20 mouse cellular contexts compared by ENCODE assay signal in the genomic region with DNA sequence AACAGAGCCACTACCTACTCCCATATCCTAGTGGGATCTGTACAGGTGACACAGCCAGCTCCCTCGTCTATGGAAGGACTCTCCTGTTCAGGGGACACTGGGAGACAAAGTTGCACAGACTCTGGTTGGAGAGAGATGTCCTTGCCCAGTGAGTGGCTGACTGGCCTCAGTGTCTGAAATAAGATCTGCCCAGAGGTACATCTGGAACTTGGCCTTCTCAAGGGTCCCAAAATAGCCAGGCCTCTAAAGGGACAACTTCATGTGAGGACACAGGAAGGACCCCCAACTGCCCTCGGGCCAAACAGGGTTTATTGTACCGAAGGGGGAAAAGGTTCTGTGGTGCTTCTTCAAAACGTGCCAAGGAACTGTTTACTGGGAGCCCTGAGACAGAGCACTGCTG. TPM values are rescaled to one million over a fixed set of nuclear protein-coding genes. Genes with fewer than 3 reads are reported as not detected.
DNase-seq lines count a peak whose midpoint lies in the region; ATAC-seq lines count a peak whose summit lies in the region.
"Had no signal": no experiment of that assay in that cellular context is flagged by ENCODE, and none has a peak within 500 bp of the region (broad histone marks: within the 10 kb centered on the region; RNA-seq: fewer than 3 reads in every experiment).

No protein-coding gene starts in this region.

- DNase-seq in embryonic facial prominence, embryonic 14.5 days (ENCODE audit: low spot score): no peak
- DNase-seq in embryonic facial prominence, embryonic 10.5 days (ENCODE audit: low spot score): no peak
- no peak for DNase-seq in heart, adult 8-10 months (ENCODE audit: low spot score)
- DNase-seq in urinary bladder, postnatal 25 days (ENCODE audit: low spot score): peak; percentile 8
- no peak for DNase-seq in urinary bladder, postnatal 14 days (ENCODE audit: low spot score)
- DNase-seq in spleen, postnatal 10 days (ENCODE audit: low spot score in 2 of 2): no peak
- no peak for DNase-seq in thymus, adult 18-20 months
- DNase-seq: adrenal gland, postnatal 25 days; cerebellum, adult 9-11 months; kidney, adult 9 months; lung, adult 18-20 months; right cerebral cortex, postnatal 14 days; thymus, postnatal 14 days had no signal

- peak overlapping the region; percentile 44; the same call in 1 of the 2 replicates for H3K27ac ChIP-seq in embryonic facial prominence, embryonic 14.5 days (replicated peaks; ENCODE audit: low read depth, low read length)
- no peak overlapping the region for H3K27ac ChIP-seq in embryonic facial prominence, embryonic 10.5 days (replicated peaks)
- peak overlapping the region; percentile 88 for H3K27ac ChIP-seq in heart, embryonic 11.5 days (ENCODE audit: low read depth, low read length)
- H3K27ac ChIP-seq: limb, embryonic 15.5 days; neural tube, embryonic 12.5 days had no signal

- peaks cover 27% of the 10 kb centered on the region for H3K4me1 ChIP-seq in embryonic facial prominence, embryonic 14.5 days (ENCODE audit: control insufficient read depth, insufficient read depth, low read length)
- H3K4me1 ChIP-seq in embryonic facial prominence, embryonic 10.5 days: peaks cover 58% of the 10 kb centered on the region
- H3K4me1 ChIP-seq in heart, embryonic 11.5 days (ENCODE audit: control insufficient read depth, insufficient read depth, low read length): peaks cover 90% of the 10 kb centered on the region

- H3K36me3 ChIP-seq in embryonic facial prominence, embryonic 14.5 days (ENCODE audit: control insufficient read depth, insufficient read depth, low read length): peaks cover 25% of the 10 kb centered on the region
- peaks cover 33% of the 10 kb centered on the region for H3K36me3 ChIP-seq in embryonic facial prominence, embryonic 10.5 days (replicated peaks)
- peaks cover 9% of the 10 kb centered on the region for H3K36me3 ChIP-seq in heart, embryonic 11.5 days (ENCODE audit: control insufficient read depth, insufficient read depth, low read length)
- H3K36me3 ChIP-seq: neural tube, embryonic 12.5 days had no signal

- H3K9ac ChIP-seq in embryonic facial prominence, embryonic 14.5 days (ENCODE audit: low read depth, low read length): no peak overlapping the region
- H3K9ac ChIP-seq in heart, embryonic 11.5 days (ENCODE audit: low read depth, low read length): peak overlapping the region; percentile 35; the same call in 1 of the 2 replicates
- H3K9ac ChIP-seq: limb, embryonic 15.5 days had no signal

- WGBS in embryonic facial prominence, embryonic 14.5 days: 57% methylated on average over 4 of the region's 4 CpGs
- WGBS in embryonic facial prominence, embryonic 10.5 days: 64% methylated on average over 4 of the region's 4 CpGs
- 51% methylated on average over 4 of the region's 4 CpGs for WGBS in heart, embryonic 11.5 days (ENCODE audit: insufficient replicate concordance)

- no peak for ATAC-seq in embryonic facial prominence, embryonic 14.5 days (ENCODE audit: low read depth)
- ATAC-seq in heart, embryonic 11.5 days (replicated peaks; ENCODE audit: insufficient number of reproducible peaks, low FRiP score, low TSS enrichment): no peak
- ATAC-seq: forebrain, embryonic 16.5 days; midbrain, embryonic 16.5 days had no signal

- H3K4me2 ChIP-seq in embryonic facial prominence, embryonic 14.5 days (ENCODE audit: low read depth, low read length): no peak overlapping the region
- H3K4me2 ChIP-seq in heart, embryonic 11.5 days: peak overlapping the region; percentile 20
- H3K4me2 ChIP-seq: limb, embryonic 15.5 days; neural tube, embryonic 12.5 days had no signal

- no peaks in the 10 kb centered on the region for H3K27me3 ChIP-seq in embryonic facial prominence, embryonic 14.5 days (replicated peaks; ENCODE audit: control insufficient read depth, insufficient read depth, low read length)
- H3K27me3 ChIP-seq in embryonic facial prominence, embryonic 10.5 days (replicated peaks; ENCODE audit: low read depth, poor library complexity, severe bottlenecking): 0 out of 2 replicates have a peak, but pooled peaks cover 6% of the 10 kb centered on the region
- no peaks in the 10 kb centered on the region for H3K27me3 ChIP-seq in heart, embryonic 11.5 days (ENCODE audit: control insufficient read depth, insufficient read depth, low read length)
- H3K27me3 ChIP-seq: CH12.LX; limb, embryonic 15.5 days had no signal

- H3K4me3 ChIP-seq in embryonic facial prominence, embryonic 14.5 days (ENCODE audit: low read depth, low read length): no peak overlapping the region
- no peak overlapping the region for H3K4me3 ChIP-seq in embryonic facial prominence, embryonic 10.5 days
- H3K4me3 ChIP-seq in heart, embryonic 11.5 days (ENCODE audit: low read depth, low read length): no peak overlapping the region
- H3K4me3 ChIP-seq: erythroblast, embryonic 14.5 days; limb, embryonic 15.5 days; neural tube, embryonic 12.5 days had no signal

- H3K9me3 ChIP-seq in embryonic facial prominence, embryonic 14.5 days (ENCODE audit: control insufficient read depth, low read length): no peaks in the 10 kb centered on the region
- no peaks in the 10 kb centered on the region for H3K9me3 ChIP-seq in embryonic facial prominence, embryonic 10.5 days
- no peaks in the 10 kb centered on the region for H3K9me3 ChIP-seq in heart, embryonic 11.5 days (replicated peaks; ENCODE audit: control insufficient read depth, low read length)
- H3K9me3 ChIP-seq: limb, embryonic 15.5 days; neural tube, embryonic 12.5 days had no signal

RNA-seq across cellular contexts. Expression of a gene that starts 14.8 kb away (rescaled TPM):
- 21.7 and 23.6 TPM in 2 replicates for polyA plus RNA-seq in embryonic facial prominence, embryonic 14.5 days (2014; fragmentation: Nextera tagmentation; extraction: Ambion mirVana)
- 11.2 and 11.5 TPM in 2 replicates for polyA plus RNA-seq in embryonic facial prominence, embryonic 10.5 days (2016; fragmentation: Nextera tagmentation; extraction: Ambion mirVana)
- 20.6 and 21.1 TPM in 2 replicates for polyA plus RNA-seq in heart, embryonic 11.5 days (2014; fragmentation: Nextera tagmentation; extraction: Ambion mirVana)
- 100 to 1,000 TPM; 281 to 370 (median 342) TPM for total RNA-seq in heart, adult 8-10 months (2022)
